Mouse (Mus musculus) gastrocnemius, postnatal 14 days (tissue): Measurements from ENCODE around the gene Chn1. TPM values are rescaled to one million over a fixed set of nuclear protein-coding genes. Genes with fewer than 3 reads are reported as not detected.
A peak's percentile ranks its signal among the peaks of the same experiment; 100 is the strongest.

Experiments
- DNase-seq: peaks from one replicate; pipeline ENCODE4 v3.0.0; 2021; ENCODE audit warnings: mixed read lengths
- intact Hi-C: fragments of 180-260 bp; cut with DNase I; formaldehyde crosslinking; loops from one replicate; pipeline ENCODE4 v1.15.1; 2025; ENCODE audit warnings: low total_unique reads
- total RNA-seq, 2 experiments: library from RNA; stranded (reverse); gene quantifications; 2 replicates each; pipeline ENCODE4 v1.2.3; 2021

The Chn1 gene
- total RNA-seq, 2 experiments from 2014 or later: 11.3 to 11.6 TPM

DNA sequence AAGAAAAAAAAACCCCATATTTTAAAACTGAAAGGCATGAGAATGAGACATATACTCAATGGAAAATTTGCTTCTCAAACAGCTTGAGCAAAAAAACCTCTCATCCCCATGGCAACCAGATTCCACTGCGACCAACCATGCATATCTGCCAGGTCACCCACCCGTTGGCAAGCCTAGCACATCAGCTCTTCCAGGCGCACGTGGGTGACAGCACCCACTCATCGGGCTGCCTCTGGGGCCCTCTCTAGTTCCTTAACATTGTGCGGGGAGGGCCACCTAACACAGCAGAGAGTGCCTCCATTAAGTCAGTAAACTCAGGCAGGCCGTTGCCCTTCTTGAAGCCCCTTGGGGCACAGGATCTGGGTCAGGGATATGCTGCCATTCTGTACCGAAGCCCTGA, 170.1 kb downstream of the Chn1 start:
- no peak for DNase-seq
- intact Hi-C loops: no loop called here

DNA sequence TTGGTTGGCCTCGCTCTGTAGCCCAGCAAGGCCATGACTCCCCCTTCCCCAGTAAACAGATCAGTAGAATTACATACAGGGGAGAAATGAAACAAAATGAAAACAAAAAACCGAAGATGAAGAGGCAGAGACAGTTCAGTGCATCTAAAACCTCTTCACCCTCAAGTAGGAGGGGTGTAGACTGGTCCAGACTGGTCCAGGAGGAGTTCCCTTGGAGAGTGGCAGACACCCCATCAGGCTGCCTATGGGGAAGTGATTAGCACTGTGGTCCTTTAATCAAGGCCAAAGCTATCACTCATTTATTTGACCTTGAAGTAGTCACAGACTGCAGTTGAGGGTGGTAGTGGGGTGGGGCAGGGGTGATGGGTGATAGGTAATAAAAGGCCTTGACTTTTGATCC, 170.6 kb downstream of the Chn1 start:
- DNase-seq: no peak
- intact Hi-C loops: no loop called here

DNA sequence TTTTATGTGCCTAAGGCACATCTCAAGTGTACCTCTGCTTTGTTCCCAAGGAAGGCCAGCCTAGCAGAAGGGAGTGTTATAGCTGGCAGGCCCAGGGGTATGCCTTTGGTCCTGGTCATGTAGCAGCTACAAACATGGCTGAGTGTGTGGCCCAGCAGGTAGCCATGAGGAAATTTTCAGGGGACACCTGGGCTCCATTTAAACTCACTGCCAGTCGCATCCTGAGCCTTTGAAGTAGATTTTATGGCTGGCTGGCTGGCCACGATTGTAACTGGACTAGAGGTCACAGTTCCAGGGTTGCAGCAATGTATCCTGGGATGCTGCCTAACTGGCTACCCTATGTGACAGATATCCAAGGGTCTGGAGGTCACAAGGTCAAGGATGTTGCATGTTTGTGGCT, 174.5 kb downstream of the Chn1 start:
- no peak for DNase-seq
- intact Hi-C loops: no loop called here

DNA sequence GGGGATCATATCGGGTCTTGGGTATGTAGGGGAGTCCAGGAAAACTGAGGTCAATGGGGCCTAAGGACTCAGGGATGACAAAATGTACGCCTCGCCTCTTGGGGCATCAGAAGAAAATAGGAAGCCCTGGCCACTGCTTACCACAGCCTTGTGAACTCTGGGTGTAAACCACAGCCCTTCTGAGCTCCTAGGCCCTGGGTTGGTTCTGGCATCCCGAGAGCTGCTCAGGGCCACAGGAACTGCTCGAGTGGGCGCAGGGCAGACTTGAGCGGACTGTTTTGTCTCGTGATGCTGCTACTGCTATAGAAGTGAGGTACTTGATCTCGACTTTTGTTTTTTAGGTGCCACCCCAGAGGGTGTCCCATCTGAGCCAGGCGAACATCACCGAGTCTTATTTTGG, 177.4 kb downstream of the Chn1 start:
- intact Hi-C loops: no loop called here
- no peak for DNase-seq

DNA sequence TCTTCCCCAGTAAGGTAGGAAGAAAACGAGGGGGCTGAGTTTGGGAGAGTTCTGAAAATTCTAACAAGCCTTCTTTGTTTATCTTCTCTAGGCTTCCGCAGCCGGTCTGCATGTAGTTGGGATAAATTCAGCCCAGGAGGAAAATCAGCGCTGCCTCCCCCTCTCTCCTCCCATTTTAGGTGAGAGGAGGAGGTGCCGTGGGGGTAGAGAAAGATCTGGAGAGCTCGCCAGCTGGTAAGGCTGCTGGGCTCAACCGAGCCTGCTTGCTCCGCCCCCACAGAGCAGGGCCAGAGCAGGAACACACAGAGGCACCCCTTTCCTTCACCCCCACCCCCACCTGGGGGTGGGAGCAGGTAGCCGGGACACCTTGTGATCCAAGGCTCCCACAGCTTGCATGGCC, 178.4 kb downstream of the Chn1 start:
- intact Hi-C loops: no loop called here

DNA sequence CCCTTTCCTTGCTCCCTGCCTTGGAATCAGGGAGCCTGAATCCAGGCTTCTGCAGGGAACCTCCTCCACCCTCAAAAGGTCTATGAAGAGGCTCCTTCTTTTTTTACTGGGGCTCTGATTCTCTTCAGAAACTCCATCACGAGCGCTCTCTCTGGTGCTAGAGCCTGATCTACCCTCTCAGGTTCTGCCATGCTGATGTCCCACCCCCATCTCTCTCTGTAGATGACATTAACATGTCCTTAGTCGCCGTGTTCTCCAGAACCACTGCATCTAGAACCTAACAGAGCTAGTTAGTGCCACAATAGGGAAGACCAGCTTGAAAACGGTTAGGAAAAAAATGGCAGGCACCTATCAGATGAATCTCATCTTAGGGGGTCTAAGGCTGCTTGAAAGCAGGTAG, 178.8 kb downstream of the Chn1 start:
- DNase-seq: no peak
- intact Hi-C loops: no loop called here

More for the DNA sequence above, 178.4 kb downstream of the Chn1 start:
- DNase-seq: peak; percentile 13

DNA sequence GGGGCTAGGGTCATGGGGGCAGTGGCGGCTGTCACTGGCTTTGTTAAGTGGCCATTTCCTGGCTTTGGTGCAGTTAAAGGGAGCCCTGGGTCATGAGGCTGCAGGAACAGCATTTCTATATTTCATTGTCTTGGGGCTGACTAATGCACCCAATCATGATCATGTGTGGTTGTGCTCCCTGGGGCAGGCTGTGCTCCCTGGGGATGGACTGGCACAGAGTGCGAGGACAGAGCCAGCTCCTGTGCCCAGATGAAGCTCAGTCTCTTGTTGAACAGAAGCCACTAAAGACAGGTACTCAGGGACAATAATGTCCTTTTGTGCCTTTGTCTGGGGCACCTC, 182.1 kb downstream of the Chn1 start:
- intact Hi-C loops: no loop called here
- no peak for DNase-seq

DNA sequence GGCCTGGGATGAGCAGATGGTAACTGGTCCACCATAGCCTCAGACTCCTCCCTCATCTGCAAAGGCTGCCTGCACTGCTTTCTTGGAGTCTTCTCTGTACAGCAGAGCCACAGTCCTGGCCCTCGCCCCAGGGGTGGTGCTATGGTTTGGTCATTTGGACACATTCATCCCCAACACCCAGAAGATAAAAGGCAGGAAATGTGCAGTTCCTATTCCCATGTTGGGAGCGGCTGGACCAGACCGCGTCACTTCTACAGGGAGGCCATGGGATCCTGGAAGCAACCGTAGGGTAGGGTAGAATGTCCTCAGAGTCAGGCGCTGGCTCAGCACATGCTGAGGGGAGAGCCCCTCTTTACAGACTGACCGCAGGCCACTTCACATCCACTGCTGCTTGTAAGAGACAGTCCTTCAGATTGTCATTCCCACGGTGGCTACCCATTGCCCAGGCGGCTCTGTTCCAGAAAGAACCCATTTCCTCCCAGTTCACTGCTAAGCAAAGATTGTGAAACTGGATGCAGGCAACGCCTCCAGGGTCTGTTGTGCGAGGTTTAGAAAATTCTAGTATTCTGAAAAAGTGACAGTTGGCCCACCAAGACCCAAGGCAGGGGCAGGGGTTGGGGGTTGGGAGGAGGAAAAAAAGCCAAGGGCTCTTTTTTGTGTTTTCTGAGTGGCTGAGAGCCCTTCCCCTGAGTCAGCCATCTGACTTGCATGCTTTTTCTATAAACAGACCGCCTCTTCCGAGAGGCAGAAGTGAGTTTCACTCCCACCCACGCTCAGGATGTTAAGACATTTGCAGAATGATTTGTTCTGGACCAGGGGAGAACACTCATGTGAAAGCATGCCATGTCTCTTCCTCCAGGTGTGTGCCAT, 182.7 kb downstream of the Chn1 start:
- DNase-seq: peak; percentile 67
- intact Hi-C loops: no loop called here

DNA sequence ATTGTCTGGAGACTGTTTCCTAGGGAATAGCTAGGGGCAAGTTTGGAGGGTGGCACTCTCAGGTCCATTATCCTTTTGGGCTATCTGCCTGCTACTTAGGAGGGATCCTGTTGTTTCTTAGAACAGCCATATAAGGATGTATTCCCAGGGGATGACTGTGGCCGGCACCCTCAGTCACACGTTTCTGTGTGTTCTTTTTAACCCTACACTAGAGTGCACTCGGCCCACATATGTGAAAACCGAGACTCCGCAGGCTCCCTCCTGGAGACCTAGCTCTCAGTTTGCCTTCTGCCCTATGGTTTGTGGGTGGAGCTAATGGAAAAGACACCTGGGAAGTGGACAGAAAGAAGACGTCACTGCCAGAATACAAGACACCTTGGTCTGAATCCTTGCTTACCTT, 183.9 kb downstream of the Chn1 start:
- intact Hi-C loops: no loop called here

DNA sequence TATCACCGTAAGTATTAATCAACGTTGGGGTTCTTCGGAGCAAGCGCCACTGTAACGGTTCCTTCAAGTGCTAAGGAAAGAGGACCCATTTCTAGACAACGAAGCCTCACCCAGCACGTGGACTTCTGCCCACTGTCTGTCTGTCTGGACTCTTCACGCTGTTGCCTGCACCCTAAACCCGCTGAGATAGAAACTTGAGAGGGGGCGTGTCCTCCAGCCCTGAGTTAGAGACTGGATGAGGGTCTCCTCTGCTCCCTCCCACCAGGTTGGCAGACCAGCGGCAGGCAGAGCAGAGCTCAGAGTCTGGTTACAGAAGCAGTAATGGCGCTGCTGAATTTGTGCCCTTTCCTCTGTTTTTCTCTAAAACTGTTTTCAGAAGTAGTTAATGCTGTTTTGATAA, 185.0 kb downstream of the Chn1 start:
- DNase-seq: no peak
- intact Hi-C loops: no loop called here

More for the DNA sequence above, 183.9 kb downstream of the Chn1 start:
- no peak for DNase-seq

DNA sequence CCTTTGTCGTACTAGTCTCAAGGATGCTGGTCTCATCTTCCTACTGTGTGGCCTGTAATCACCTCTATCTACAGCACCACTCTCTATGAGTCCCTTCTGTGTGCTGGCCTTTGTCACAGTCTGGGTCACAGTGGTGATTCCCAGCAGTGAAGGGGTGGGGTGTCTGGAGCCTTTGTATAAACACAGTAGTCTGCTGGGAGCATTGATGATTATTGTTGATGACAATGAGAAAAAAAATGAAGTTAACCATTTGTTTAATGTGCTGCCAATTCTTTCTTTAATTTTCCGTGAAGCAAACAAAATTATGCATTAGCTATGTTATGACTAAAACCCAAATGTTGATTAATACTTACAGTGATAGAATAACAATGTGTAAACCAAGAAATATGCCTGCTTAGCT, 186.2 kb downstream of the Chn1 start:
- intact Hi-C loops: loop anchor here (5.0 kb wide), 1 partner anchor 153 kb away; no protein-coding TSS in a partner anchor
- DNase-seq: no peak

DNA sequence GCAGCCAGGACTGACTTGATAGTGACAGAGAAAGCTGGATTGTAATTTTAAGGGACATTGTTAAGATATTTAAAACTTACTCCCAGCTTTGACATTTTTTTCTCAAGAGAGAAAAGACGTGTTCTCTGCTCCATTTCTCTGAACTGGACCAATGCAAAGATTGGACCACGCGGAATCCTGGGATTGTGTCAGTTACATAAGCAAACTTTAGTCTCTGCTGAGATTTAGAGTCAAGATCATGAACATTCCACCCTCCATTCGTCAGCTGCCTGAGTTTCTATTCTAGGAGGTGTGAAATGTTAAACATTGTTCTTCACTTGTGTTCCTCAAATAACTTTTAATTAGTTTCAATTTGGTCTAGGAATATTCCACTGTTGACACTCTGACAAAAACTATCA, 188.0 kb downstream of the Chn1 start:
- no peak for DNase-seq
- intact Hi-C loops: loop anchor here (5.0 kb wide), 1 partner anchor 155 kb away; no protein-coding TSS in a partner anchor

DNA sequence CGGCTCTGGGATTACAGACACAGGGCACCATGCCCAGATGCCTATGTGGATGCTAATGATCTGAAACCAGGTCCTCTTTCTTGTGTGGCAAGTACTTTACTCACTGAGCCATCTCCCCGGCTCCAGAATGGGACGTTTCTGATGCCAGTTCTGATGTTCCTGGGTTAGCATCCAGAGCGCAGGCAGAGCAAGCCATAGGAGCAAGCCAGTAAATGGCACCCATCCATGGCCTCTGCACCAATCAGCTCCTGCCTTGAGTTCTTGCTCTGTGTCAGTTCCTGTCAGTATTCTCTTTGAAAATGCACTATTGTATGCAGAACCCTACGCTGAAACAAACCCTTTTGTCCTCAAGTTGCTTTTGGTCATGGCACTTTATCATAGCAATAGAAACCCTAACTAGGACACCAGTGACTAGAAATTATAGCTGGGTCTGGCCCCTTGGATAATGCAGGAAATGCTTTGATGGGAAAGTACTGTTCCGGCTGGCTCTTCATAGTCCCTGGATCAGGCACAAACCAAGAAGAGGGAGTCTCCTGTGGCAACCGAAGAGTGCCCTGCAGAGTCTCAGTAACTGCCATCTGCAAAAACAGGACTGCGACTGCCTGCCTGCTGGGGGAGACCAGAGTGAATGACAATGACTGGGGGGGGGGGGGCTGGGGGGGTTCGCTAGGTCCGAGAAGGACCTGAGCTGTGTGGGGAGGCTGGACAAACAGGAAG, 188.6 kb downstream of the Chn1 start:
- intact Hi-C loops: loop anchor here (5.0 kb wide), 1 partner anchor 156 kb away; no protein-coding TSS in a partner anchor
- no peak for DNase-seq

DNA sequence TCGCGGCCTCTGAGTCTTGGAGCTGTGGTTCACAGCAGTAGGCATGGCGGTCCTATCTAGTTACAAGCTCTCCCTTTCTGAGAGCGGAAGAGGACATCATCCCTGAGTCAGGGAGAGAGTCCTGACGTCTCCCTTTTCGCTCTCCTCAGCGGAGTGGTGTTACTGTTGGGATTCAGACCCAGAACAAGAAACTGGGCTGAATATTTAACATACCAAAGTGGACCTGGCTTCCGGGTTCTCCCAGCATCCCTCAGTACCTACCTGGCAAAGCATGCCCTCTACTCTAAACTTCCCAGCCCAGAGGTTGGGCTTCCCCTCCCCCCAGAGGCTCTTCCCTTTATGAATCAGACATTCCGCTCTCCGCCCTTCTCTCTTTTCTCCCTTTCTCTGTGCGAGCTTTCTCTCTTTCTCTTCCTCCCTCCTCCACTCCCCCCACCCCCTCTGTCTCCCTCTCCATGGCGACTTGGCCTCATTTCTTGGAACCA, 189.8 kb downstream of the Chn1 start:
- intact Hi-C loops: loop anchor here (5.0 kb wide), 1 partner anchor 157 kb away; no protein-coding TSS in a partner anchor
- no peak for DNase-seq

DNA sequence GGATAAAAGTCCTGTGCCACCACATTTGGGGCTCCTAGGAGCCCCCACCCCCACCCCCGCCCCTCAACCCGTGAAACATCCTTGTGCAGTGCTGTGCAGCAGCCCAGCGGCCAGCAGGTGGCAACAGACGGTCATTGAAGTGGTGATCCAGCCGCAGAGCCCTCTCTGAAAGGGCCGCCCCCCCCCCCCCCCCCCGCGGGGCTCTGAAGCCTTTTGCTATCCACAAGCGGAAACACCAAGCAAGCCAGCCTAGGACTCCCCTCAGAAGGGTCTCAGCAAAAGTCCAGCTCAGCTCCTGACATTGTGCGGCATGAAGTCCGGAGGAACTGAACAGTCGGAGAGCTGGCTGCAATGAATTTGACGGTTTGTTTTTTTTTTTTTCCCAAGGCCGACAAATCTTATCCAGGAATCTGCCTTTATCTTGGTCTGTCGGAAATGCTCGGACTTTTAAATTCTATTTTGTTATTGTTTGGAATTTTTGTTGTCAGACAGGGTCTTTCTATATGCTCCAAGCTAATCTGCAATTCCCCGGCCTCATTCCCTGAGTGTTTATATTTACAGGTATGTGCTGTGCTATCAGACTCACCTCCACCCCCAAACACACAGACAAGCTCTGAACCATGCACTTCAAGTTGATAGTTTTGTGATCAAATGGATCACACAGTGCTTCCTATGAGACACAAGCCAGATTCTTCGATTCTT, 190.3 kb downstream of the Chn1 start:
- peak; percentile 83 for DNase-seq
- intact Hi-C loops: loop anchor here (5.0 kb wide), 1 partner anchor 158 kb away; no protein-coding TSS in a partner anchor

DNA sequence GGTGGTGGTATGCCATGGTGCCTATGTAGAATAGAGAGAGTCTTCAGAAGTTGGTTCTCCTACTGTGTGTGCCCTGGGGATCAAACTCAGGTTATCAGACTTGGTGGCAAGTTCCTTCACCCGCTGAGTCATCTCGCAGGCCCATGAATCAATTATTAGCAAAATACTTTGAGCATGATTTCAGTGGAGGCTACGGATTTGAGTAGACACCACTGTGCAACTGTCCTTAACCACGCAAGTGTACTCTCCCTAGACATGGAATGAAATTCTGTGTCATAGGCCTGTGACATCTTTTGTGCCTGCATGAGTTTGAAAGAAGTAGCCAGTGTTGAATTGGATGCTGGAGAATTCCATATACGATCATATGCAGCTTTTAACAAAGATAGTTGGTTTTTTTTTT, 194.4 kb downstream of the Chn1 start:
- no peak for DNase-seq
- intact Hi-C loops: no loop called here

DNA sequence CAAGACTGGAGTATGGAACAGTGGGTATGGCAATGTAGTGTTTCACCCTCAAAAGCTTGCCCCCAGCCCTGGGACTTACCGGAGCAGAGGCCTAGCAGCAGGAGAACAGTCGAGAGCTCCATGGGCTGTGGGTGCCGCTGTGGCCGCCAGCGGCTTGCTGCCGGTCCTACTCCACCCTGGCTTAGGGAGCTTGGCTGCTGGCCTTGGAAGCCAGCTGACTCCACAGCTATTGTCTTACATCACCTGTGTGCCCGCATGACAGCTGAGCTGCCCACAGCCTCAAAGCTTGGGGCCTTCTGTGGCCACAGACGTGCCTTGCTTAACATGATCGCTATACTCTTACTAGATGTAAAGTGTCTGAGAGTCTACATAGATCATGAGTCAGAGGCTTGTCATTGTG, 195.0 kb downstream of the Chn1 start, which contains the start of gene Chrna1:
Chrna1 (minus strand) TSS at position 173 of the 400 bp plus-strand sequence.
- intact Hi-C loops: no loop called here
- DNase-seq: peak; percentile 41

DNA sequence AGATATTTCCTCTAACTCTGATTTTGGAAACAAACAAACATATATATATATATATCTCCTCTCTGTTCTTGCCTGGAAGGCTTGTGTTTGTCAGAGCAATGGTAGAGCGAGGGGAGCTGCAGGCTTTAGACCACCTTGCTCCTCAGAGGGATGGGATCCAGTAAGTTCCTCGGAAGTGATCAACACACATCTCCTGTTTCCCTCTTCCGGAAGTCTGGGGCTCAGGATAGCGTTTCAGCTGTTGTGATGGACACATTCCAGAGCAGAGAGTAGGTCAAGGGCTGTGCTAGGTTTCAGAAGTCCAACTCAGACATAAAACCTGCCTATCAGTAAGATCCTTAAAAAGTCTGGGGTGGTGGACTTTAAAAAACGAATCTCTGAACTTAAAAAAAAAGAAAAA, 196.0 kb downstream of the Chn1 start:
- intact Hi-C loops: no loop called here
- DNase-seq: peak; percentile 29

DNA sequence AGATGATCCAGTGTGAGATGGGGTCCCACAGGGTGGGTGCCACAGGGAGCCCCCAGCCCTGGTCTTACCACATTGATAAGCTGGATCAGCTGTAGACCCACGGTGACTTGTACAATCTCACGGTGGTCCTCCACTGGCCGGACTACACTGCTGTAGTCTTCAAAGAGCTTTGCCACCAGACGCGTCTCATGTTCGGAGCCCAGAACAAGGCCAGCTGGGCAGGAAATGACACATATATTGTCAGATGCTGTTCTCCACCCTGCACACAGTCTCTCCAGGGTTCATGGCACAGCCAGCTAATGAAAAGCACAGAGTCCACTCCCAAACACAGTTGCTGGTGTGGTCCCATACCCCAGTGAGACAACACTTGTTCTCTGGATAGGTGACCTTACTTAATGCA, 200.7 kb downstream of the Chn1 start:
- DNase-seq: no peak
- intact Hi-C loops: no loop called here

DNA sequence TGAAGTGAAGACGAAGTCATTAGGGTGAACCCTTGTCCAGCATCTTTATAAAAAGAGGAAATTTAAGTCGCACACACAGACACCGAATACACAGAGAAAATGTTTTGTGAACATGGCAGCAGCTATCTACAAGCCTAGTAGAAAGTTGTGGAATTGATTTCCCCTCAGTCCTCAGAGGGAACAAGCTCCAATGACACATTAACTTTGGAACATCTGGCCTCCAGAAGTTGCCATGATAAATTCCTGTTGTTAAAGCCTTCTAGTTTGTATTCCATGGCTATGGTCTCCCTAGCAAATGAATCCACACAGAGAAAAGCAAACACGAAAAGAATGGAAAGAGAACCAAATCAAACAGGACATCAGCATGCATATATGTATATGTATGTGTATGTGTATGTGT, 201.6 kb downstream of the Chn1 start:
- intact Hi-C loops: no loop called here
- DNase-seq: no peak
